Mouse (Mus musculus) adrenal gland, adult 2 months (tissue): Measurements from ENCODE around the gene Foxj3. TPM values are rescaled to one million over a fixed set of nuclear protein-coding genes. Genes with fewer than 3 reads are reported as not detected.

ENCODE experiments used
- polyA plus RNA-seq: library from polyadenylated mRNA; depleted of rRNA; stranded (reverse); fragments of >200 nt; gene quantifications from 2 replicates; pipeline ENCODE4 v1.2.3, GENCODE M21; 2012; rRNA removed
- total RNA-seq, 2 experiments: library from RNA; stranded (reverse); gene quantifications; 2 replicates each; pipeline ENCODE4 v1.2.3; 2021

Gene Foxj3
- total and polyA plus RNA-seq, 3 experiments = 11.8 to 43.6 (median 41.8) TPM

Other genes starting within 250 kb of the Foxj3 start
- 100 to 1,000 TPM; 692 to 835 TPM for gene Ybx1, start 242.4 kb upstream of the Foxj3 start, total RNA-seq
- gene Ybx1, start 242.4 kb upstream of the Foxj3 start, polyA plus RNA-seq = 323 and 336 TPM in 2 replicates
- 10 to 100 TPM; 15.9 to 23.7 TPM for gene Ppih, start 216.5 kb upstream of the Foxj3 start, total RNA-seq
- gene Ppih, start 216.5 kb upstream of the Foxj3 start, polyA plus RNA-seq = 1.8 and 1.9 TPM in 2 replicates
- 10 to 100 TPM in 1 of 2 experiments, 1 to 10 TPM in 1; 7.2 to 23.9 TPM for gene Ccdc30, start 121.5 kb upstream of the Foxj3 start, total RNA-seq
- 2.5 and 3.2 TPM in 2 replicates for gene Ccdc30, start 121.5 kb upstream of the Foxj3 start, polyA plus RNA-seq
- gene Ppcs, start 114.6 kb upstream of the Foxj3 start, total RNA-seq = 10 to 100 TPM; 28.9 to 55.6 TPM
- 60.9 and 75.8 TPM in 2 replicates for gene Ppcs, start 114.6 kb upstream of the Foxj3 start, polyA plus RNA-seq
- gene Zmynd12, start 114.2 kb upstream of the Foxj3 start, total RNA-seq = 1 to 10 TPM; 3.0 to 3.3 TPM
- gene Zmynd12, start 114.2 kb upstream of the Foxj3 start, polyA plus RNA-seq = 5.5 and 7.9 TPM in 2 replicates
- under 1 TPM; 0.09 to 0.21 TPM for gene Rimkla, start 44.4 kb upstream of the Foxj3 start, total RNA-seq
- gene Rimkla, start 44.4 kb upstream of the Foxj3 start, polyA plus RNA-seq = 0.11 and 0.28 TPM in 2 replicates
- 1 to 10 TPM; 8.2 to 9.5 TPM for gene Frg2f1, start 2.5 kb downstream of the Foxj3 start, total RNA-seq
- 24.8 and 32.4 TPM in 2 replicates for gene Frg2f1, start 2.5 kb downstream of the Foxj3 start, polyA plus RNA-seq
- not detected for gene Guca2a, start 100.7 kb downstream of the Foxj3 start, total RNA-seq
- not detected in 2 replicates for gene Guca2a, start 100.7 kb downstream of the Foxj3 start, polyA plus RNA-seq
- not detected for gene Guca2b, start 122.0 kb downstream of the Foxj3 start, total RNA-seq
- gene Guca2b, start 122.0 kb downstream of the Foxj3 start, polyA plus RNA-seq = not detected in 2 replicates
- gene Hivep3, start 196.8 kb downstream of the Foxj3 start, total RNA-seq = 10 to 100 TPM in 1 of 2 experiments, 1 to 10 TPM in 1; 8.3 to 12.9 TPM
- gene Hivep3, start 196.8 kb downstream of the Foxj3 start, polyA plus RNA-seq = 4.3 and 5.8 TPM in 2 replicates